Mouse (Mus musculus): ENCODE data around the gene Sema5a. TPM values are rescaled to one million over a fixed set of nuclear protein-coding genes. Genes with fewer than 3 reads are reported as not detected.

The Sema5a gene
- polyA plus RNA-seq, 1 experiment from 2014 or later: 19.6 TPM

Other genes starting within 250 kb of the Sema5a start
- gene Tas2r119, start 67.5 kb upstream of the Sema5a start, polyA plus RNA-seq (2015; fragmentation: Nextera tagmentation; extraction: Ambion mirVana): not detected in 2 replicates